In genomic region chr16:71889679-71890078, GRCm38 (mm10) we compare ENCODE assay signal across 21 mouse cellular contexts.
"Had no signal": no experiment of that assay in that cellular context is flagged by ENCODE, and none has a peak within 500 bp of the region (broad histone marks: within the 10 kb centered on the region; RNA-seq: fewer than 3 reads in every experiment).

No protein-coding gene starts in this region.

- DNase-seq: gastrocnemius, postnatal 14 days; gastrocnemius, postnatal 36 days; heart, adult 11 months; heart, adult 2 months; heart, postnatal 4 days; kidney, adult 18-20 months; kidney, postnatal 25 days; kidney, postnatal 4 days; liver; liver, embryonic 13.5 days had no signal

- H3K4me3 ChIP-seq: heart, adult 2 months; heart, embryonic 13.5 days; heart, embryonic 15.5 days; hindbrain, embryonic 10.5 days; hindbrain, embryonic 12.5 days; intestine, embryonic 15.5 days; layer of hippocampus, adult 2 months; left cerebral cortex, adult 2 months; limb, embryonic 10.5 days; limb, embryonic 12.5 days; liver, embryonic 13.5 days; liver, embryonic 15.5 days had no signal

- H3K36me3 ChIP-seq: heart, embryonic 13.5 days; heart, embryonic 15.5 days; hindbrain, embryonic 10.5 days; hindbrain, embryonic 12.5 days; intestine, embryonic 15.5 days; limb, embryonic 10.5 days; limb, embryonic 12.5 days; liver, embryonic 13.5 days; liver, embryonic 15.5 days had no signal

- H3K27me3 ChIP-seq: heart, embryonic 13.5 days; heart, embryonic 15.5 days; hindbrain, embryonic 12.5 days; intestine, embryonic 15.5 days; limb, embryonic 12.5 days; liver, embryonic 13.5 days; liver, embryonic 15.5 days had no signal

- H3K27ac ChIP-seq: heart, adult 2 months; heart, embryonic 13.5 days; heart, embryonic 15.5 days; hindbrain, embryonic 10.5 days; hindbrain, embryonic 12.5 days; hindbrain, embryonic 14.5 days; intestine, embryonic 15.5 days; layer of hippocampus, adult 2 months; left cerebral cortex, adult 2 months; limb, embryonic 10.5 days; limb, embryonic 12.5 days; liver, embryonic 13.5 days; liver, embryonic 15.5 days had no signal

- H3K4me1 ChIP-seq: heart, embryonic 13.5 days; heart, embryonic 15.5 days; intestine, embryonic 15.5 days; limb, embryonic 10.5 days; limb, embryonic 12.5 days; liver, embryonic 13.5 days; liver, embryonic 15.5 days had no signal
